Mouse (Mus musculus) limb, embryonic 12.5 days (tissue): ENCODE measurements at regions not wholly inside any gene's neighbourhood (a gene's known extent, or its start where the extent isn't known, plus 50 kb on each side); places are given as distances from the start of the nearest gene placed in this dataset.

Experiments used
- ATAC-seq: fragments of 200-750 bp; cut with Nextera tagmentation; 2 replicates; pipeline ENCODE4 v1.8.0; 2017; ENCODE audit warnings: low read depth, moderate TSS enrichment; ENCODE audit not compliant: insufficient number of reproducible peaks, insufficient read depth, low FRiP score, low TSS enrichment
- H3K27ac ChIP-seq: fragments of 300-500 bp; sonication (generic); 2 replicates; pipeline ENCODE4 v1.5.1; 2016; ENCODE audit warnings: mild to moderate bottlenecking, moderate library complexity
- H3K27me3 ChIP-seq: fragments of 300-500 bp; sonication (generic); 2 replicates; pipeline ENCODE4 v1.6.1; 2016; ENCODE audit warnings: mild to moderate bottlenecking, moderate library complexity
- H3K36me3 ChIP-seq: fragments of 300-500 bp; sonication (generic); 2 replicates; pipeline ENCODE4 v1.6.1; 2016; ENCODE audit warnings: mild to moderate bottlenecking, moderate library complexity
- H3K4me1 ChIP-seq: fragments of 300-500 bp; sonication (generic); replicated peaks from 2 replicates; pipeline ENCODE4 v1.6.1; 2016
- H3K4me2 ChIP-seq: fragments of 300-500 bp; sonication (generic); 2 replicates; pipeline ENCODE4 v1.6.1; 2016; ENCODE audit warnings: mild to moderate bottlenecking, moderate library complexity
- H3K4me3 ChIP-seq: fragments of 300-500 bp; sonication (generic); replicated peaks from 2 replicates; pipeline ENCODE4 v1.5.1; 2016; ENCODE audit warnings: mild to moderate bottlenecking
- H3K9ac ChIP-seq: fragments of 300-500 bp; sonication (generic); replicated peaks from 2 replicates; pipeline ENCODE4 v1.6.1; 2016; ENCODE audit warnings: mild to moderate bottlenecking, moderate library complexity
- H3K9me3 ChIP-seq: fragments of 300-500 bp; sonication (generic); 2 replicates; pipeline ENCODE4 v1.6.1; 2016; ENCODE audit warnings: mild to moderate bottlenecking, moderate library complexity
- WGBS: fragments of 180-500 bp; shearing (Covaris S2); methylation state at CpG from one replicate; pipeline ENCODE4 v1.1.7; 2016; 5-methylcytosine and 5-hydroxymethylcytosine counted together

DNA sequence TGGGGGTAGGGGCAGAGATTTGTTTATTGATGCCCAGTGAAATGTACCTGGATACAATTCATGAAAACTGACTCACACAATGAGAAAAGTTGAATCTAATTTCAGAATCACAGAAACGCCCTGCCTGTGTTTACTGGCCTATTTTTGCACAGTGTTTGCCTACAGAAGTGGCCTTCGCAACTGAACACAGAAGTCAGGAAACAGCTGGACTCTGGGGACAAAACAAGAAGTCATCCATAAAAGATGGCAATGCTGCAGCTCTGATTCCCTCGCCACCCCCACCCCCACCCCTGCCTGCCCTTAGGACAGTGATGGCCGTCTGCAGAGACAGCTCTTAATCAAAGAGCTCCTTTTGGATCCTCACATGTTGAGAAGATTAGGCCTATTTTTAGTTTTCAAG lies 150.0 kb upstream of the Galnt5 start:
- H3K27me3 ChIP-seq = no peaks in the 10 kb centered on the region
- H3K36me3 ChIP-seq = no peaks in the 10 kb centered on the region
- ATAC-seq = no peak
- H3K4me1 ChIP-seq = peaks cover 28% of the 10 kb centered on the region
- whole genome bisulfite sequencing = 44% methylated on average over 4 of the region's 4 CpGs
- H3K9ac ChIP-seq = no peak overlapping the region
- H3K4me2 ChIP-seq = no peak overlapping the region
- 0 out of 2 replicates have a peak overlapping the region, but pooled peaks have one; percentile 31 for H3K27ac ChIP-seq
- no peak overlapping the region for H3K4me3 ChIP-seq
- H3K9me3 ChIP-seq = no peaks in the 10 kb centered on the region

- Histone ChIP-seq H3K4me1 (peaks cover 28% of the 10 kb centered on the region), H3K9ac (no peak overlapping the region), H3K9me3 (no peaks in the 10 kb centered on the region), H3K4me2 (peak overlapping the region; percentile 21), H3K36me3 (no peaks in the 10 kb centered on the region), H3K27me3 (no peaks in the 10 kb centered on the region), H3K4me3 (no peak overlapping the region), H3K27ac (peak overlapping the region; percentile 74)
- peak; percentile 83; the same call in 1 of the 2 replicates for ATAC-seq
- WGBS = 26% methylated on average over 4 of the region's 4 CpGs
Measured at GRCm38 (mm10) chr2:57849338-57850057, 148.2 kb upstream of the Galnt5 start.

DNA sequence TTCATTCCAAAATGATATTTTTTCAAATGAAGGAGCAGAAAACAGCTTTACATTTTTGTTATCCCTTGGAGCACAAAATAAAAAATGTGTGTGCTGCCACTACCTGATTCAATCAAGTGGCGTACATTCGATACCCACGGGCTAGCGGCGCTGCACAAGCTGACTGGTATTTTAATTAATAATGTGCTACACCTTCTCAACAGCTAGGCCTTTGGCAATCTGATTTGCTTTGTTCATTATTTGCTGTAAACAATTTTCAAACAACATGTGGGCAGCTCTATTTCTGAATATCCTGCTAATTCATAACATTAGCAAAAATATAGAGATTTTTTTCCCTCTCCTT lies 147.7 kb upstream of the Galnt5 start:
- Histone ChIP-seq H3K4me3 (no peak overlapping the region), H3K4me2 (0 out of 2 replicates have a peak overlapping the region, but pooled peaks have one; percentile 9), H3K9me3 (no peaks in the 10 kb centered on the region), H3K9ac (no peak overlapping the region), H3K27me3 (no peaks in the 10 kb centered on the region), H3K27ac (peak overlapping the region; percentile 68; the same call in 1 of the 2 replicates), H3K4me1 (peaks cover 28% of the 10 kb centered on the region), H3K36me3 (no peaks in the 10 kb centered on the region)
- WGBS = 24% methylated on average over 5 of the region's 5 CpGs
- ATAC-seq = no peak

GRCm38 (mm10) chr2:57856524-57857107 lies 141.1 kb upstream of the Galnt5 start:
- no peaks in the 10 kb centered on the region for H3K4me1 ChIP-seq
- ATAC-seq = no peak
- no peak overlapping the region for H3K4me2 ChIP-seq

DNA sequence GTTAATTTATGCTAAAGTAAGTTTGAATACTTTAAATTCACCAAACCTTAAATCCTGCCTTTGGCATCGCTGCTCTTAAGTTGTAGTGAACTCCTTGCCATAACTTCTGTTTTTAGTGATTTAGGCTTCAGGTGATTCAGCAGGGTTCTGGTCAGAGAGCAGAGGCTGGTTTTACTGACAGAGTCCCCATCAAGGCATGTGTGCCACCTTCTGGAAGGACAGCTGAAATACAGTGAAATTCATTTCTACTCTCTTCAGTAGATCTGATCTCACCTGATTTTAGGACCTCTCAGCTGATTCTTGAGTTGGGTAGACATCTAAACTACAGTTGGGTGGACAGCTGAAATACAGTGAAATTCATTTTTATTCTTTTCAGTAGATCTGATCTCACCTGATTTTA lies 132.4 kb upstream of the Galnt5 start:
- H3K9ac ChIP-seq = no peak overlapping the region
- H3K27me3 ChIP-seq = no peaks in the 10 kb centered on the region
- no peaks in the 10 kb centered on the region for H3K4me1 ChIP-seq
- H3K9me3 ChIP-seq = no peaks in the 10 kb centered on the region
- no peak for ATAC-seq
- H3K4me3 ChIP-seq = no peak overlapping the region
- 53% methylated on average over 1 of the region's 1 CpGs for WGBS
- H3K4me2 ChIP-seq = no peak overlapping the region
- H3K36me3 ChIP-seq = no peaks in the 10 kb centered on the region
- H3K27ac ChIP-seq = no peak overlapping the region

More at GRCm38 (mm10) chr2:57856524-57857107, 141.1 kb upstream of the Galnt5 start:
- Histone ChIP-seq H3K4me3 (no peak overlapping the region), H3K27ac (no peak overlapping the region), H3K9ac (no peak overlapping the region), H3K27me3 (no peaks in the 10 kb centered on the region), H3K36me3 (no peaks in the 10 kb centered on the region), H3K9me3 (no peaks in the 10 kb centered on the region)
- WGBS = 69% methylated on average over 14 of the region's 14 CpGs

- Histone ChIP-seq H3K27me3 (no peaks in the 10 kb centered on the region), H3K9ac (no peak overlapping the region), H3K27ac (no peak overlapping the region), H3K4me3 (no peak overlapping the region), H3K4me2 (no peak overlapping the region), H3K36me3 (no peaks in the 10 kb centered on the region), H3K4me1 (no peaks in the 10 kb centered on the region), H3K9me3 (no peaks in the 10 kb centered on the region)
- 84% methylated on average over 2 of the region's 2 CpGs for WGBS
- ATAC-seq = no peak
Measured at GRCm38 (mm10) chr2:57868046-57868445, 129.6 kb upstream of the Galnt5 start.

DNA sequence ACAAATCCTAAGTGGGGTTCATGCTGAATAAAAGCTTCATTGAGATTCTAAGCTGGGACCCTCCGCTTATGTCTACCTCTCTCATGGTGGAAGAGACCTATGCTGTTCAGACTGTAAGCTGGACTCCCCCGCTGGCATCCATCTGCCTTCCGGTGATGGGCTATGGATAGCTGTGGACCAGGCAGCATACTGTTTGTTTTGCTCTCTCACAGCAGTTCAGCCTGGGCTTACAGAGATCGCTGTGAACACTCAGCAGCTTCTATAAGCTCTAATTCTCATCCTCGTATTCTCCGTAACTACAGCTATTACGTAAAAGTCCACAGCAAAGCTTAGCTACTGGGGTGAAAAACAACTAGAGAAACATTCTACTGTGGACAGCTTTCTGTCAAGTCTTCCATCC lies 97.5 kb upstream of the Galnt5 start:
- no peaks in the 10 kb centered on the region for H3K4me1 ChIP-seq
- 89% methylated on average over 7 of the region's 7 CpGs for WGBS
- no peak overlapping the region for H3K4me3 ChIP-seq
- H3K4me2 ChIP-seq = no peak overlapping the region
- H3K27me3 ChIP-seq = no peaks in the 10 kb centered on the region
- H3K36me3 ChIP-seq = no peaks in the 10 kb centered on the region
- no peaks in the 10 kb centered on the region for H3K9me3 ChIP-seq
- no peak overlapping the region for H3K9ac ChIP-seq
- no peak overlapping the region for H3K27ac ChIP-seq
- ATAC-seq = no peak

- Histone ChIP-seq H3K27ac (no peak overlapping the region), H3K4me3 (no peak overlapping the region), H3K4me1 (no peaks in the 10 kb centered on the region), H3K9me3 (no peaks in the 10 kb centered on the region), H3K9ac (no peak overlapping the region), H3K36me3 (no peaks in the 10 kb centered on the region), H3K27me3 (no peaks in the 10 kb centered on the region), H3K4me2 (no peak overlapping the region)
- WGBS = 74% methylated on average over 9 of the region's 9 CpGs
- no peak for ATAC-seq
Measured at GRCm38 (mm10) chr2:57900580-57901247, 97.0 kb upstream of the Galnt5 start.

- no peaks in the 10 kb centered on the region for H3K4me1 ChIP-seq
- H3K4me3 ChIP-seq = no peak overlapping the region
- WGBS = 92% methylated on average over 2 of the region's 2 CpGs
- no peaks in the 10 kb centered on the region for H3K36me3 ChIP-seq
- H3K9ac ChIP-seq = no peak overlapping the region
- no peaks in the 10 kb centered on the region for H3K9me3 ChIP-seq
- no peaks in the 10 kb centered on the region for H3K27me3 ChIP-seq
- ATAC-seq = no peak
- no peak overlapping the region for H3K27ac ChIP-seq
- H3K4me2 ChIP-seq = no peak overlapping the region
Measured at GRCm38 (mm10) chr2:57905184-57905583, 92.5 kb upstream of the Galnt5 start.

- Histone ChIP-seq H3K4me3 (no peak overlapping the region), H3K9me3 (no peaks in the 10 kb centered on the region), H3K9ac (no peak overlapping the region), H3K27ac (no peak overlapping the region), H3K4me2 (no peak overlapping the region), H3K36me3 (no peaks in the 10 kb centered on the region), H3K27me3 (no peaks in the 10 kb centered on the region), H3K4me1 (no peaks in the 10 kb centered on the region)
- 91% methylated on average over 5 of the region's 5 CpGs for WGBS
- no peak for ATAC-seq
Measured at GRCm38 (mm10) chr2:57906939-57907338, 90.7 kb upstream of the Galnt5 start.

DNA sequence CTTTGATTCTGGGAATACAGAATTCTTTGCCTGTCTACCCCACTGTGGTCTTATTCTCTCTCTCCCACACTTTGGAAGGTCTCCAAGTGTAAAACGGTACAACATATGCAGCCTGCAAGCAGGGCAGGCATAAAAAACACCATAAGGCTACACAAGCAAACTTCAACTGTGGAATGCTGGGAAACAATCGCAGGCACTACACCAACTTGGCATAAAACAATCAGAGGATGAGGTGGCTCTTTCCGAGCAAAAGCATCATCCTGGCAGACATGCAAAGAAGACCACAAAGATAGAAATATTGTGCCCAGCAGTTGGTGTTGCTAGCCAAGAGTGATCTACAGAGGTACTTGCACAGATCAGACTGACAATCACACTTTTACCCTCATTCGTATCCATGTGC lies 88.0 kb upstream of the Galnt5 start:
- no peaks in the 10 kb centered on the region for H3K27me3 ChIP-seq
- H3K4me2 ChIP-seq = no peak overlapping the region
- H3K9me3 ChIP-seq = no peaks in the 10 kb centered on the region
- 83% methylated on average over 4 of the region's 4 CpGs for WGBS
- no peak for ATAC-seq
- H3K4me1 ChIP-seq = no peaks in the 10 kb centered on the region
- H3K36me3 ChIP-seq = no peaks in the 10 kb centered on the region
- no peak overlapping the region for H3K4me3 ChIP-seq
- no peak overlapping the region for H3K9ac ChIP-seq
- no peak overlapping the region for H3K27ac ChIP-seq
